Comparison of ENCODE assay signal across 8 mouse cellular contexts in the genomic region with DNA sequence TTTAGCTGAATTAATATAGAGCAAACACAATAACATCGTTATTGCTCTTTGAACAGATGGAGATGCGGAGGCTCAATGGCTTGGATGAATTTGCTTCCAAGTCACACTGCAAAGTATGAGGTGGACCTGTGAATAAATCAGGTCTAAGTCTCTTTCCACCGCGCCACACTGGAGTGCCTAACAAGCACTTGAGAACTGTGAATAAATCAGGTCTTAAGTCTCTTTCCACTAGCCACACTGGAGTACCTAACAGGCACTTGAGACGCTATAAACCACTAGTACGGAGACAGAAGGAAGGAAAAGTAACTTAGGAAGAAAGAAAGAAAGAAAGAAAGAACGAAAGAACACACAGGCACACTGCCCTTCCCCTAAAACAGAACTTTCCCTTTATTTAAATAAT. TPM values are rescaled to one million over a fixed set of nuclear protein-coding genes. Genes with fewer than 3 reads are reported as not detected.
A peak's percentile ranks its signal among the peaks of the same experiment; 100 is the strongest.
DNase-seq lines count a peak whose midpoint lies in the region; ATAC-seq and TF ChIP-seq lines count a peak whose summit lies in the region.

No protein-coding gene starts in this region.

- ATAC-seq in liver, embryonic 13.5 days (ENCODE audit: low read depth) = no peak

- no peak for DNase-seq in left cerebral cortex, adult 2 months (ENCODE audit: extremely low spot score in 1 of 2, low spot score in 2 of 2)
- no peak for DNase-seq in left cerebral cortex, postnatal 36 days (ENCODE audit: low spot score in 2 of 2)
- DNase-seq in forebrain, embryonic 10.5 days (ENCODE audit: extremely low spot score, low spot score) = no peak
- DNase-seq in liver, embryonic 13.5 days = no peak
- DNase-seq in retina, embryonic 14.5 days (ENCODE audit: low spot score) = peak; percentile 23
- DNase-seq in left cerebral cortex, adult 18-20 months (ENCODE audit: low spot score in 2 of 2) = no peak
- no peak for DNase-seq in ovary, adult 18-20 months (ENCODE audit: low spot score)
- DNase-seq in B cell, adult 2 months = no peak

- peaks cover 29% of the 10 kb centered on the region for H3K4me1 ChIP-seq in forebrain, embryonic 10.5 days
- peaks cover 68% of the 10 kb centered on the region for H3K4me1 ChIP-seq in liver, embryonic 13.5 days (replicated peaks)

- WGBS in forebrain, embryonic 10.5 days = 22% methylated on average over 7 of the region's 7 CpGs
- WGBS in liver, embryonic 13.5 days (ENCODE audit: insufficient replicate concordance) = 16% methylated on average over 7 of the region's 7 CpGs

- peak overlapping the region; percentile 98 for H3K4me3 ChIP-seq in left cerebral cortex, adult 2 months
- H3K4me3 ChIP-seq in forebrain, embryonic 10.5 days = peak overlapping the region; percentile 98
- H3K4me3 ChIP-seq in liver, embryonic 13.5 days (replicated peaks) = peak overlapping the region; percentile 99

- intact Hi-C loops in left cerebral cortex, adult 2 months (cut with DNase I) = no loop called here
- intact Hi-C loops in left cerebral cortex, postnatal 36 days (cut with DNase I) = no loop called here

- H3K36me3 ChIP-seq in forebrain, embryonic 10.5 days (replicated peaks) = no peaks in the 10 kb centered on the region
- H3K36me3 ChIP-seq in liver, embryonic 13.5 days = no peaks in the 10 kb centered on the region

- H3K9me3 ChIP-seq in forebrain, embryonic 10.5 days = no peaks in the 10 kb centered on the region
- H3K9me3 ChIP-seq in liver, embryonic 13.5 days (replicated peaks) = no peaks in the 10 kb centered on the region

- H3K4me2 ChIP-seq in liver, embryonic 13.5 days = peak overlapping the region; percentile 83

- peak overlapping the region; percentile 98 for H3K9ac ChIP-seq in liver, embryonic 13.5 days

- H3K27ac ChIP-seq in left cerebral cortex, adult 2 months = no peak overlapping the region
- H3K27ac ChIP-seq in forebrain, embryonic 10.5 days = peak overlapping the region; percentile 96
- peak overlapping the region; percentile 95 for H3K27ac ChIP-seq in liver, embryonic 13.5 days

- TF ChIP-seq CTCF in left cerebral cortex, adult 2 months (IDR thresholded peaks at IDR 0.05) = no peak

- H3K27me3 ChIP-seq in forebrain, embryonic 10.5 days (ENCODE audit: poor library complexity, severe bottlenecking) = no peaks in the 10 kb centered on the region
- no peaks in the 10 kb centered on the region for H3K27me3 ChIP-seq in liver, embryonic 13.5 days

RNA-seq across cellular contexts. Expression of gene Usp15, which starts 1.3 kb away (rescaled TPM):
- total RNA-seq in left cerebral cortex, adult 2 months (2021) = 100 to 1,000 TPM; 103 to 109 TPM
- total RNA-seq in left cerebral cortex, postnatal 36 days (2021) = 100 to 1,000 TPM in 1 of 2 experiments, 10 to 100 TPM in 1; 92.3 to 112 TPM
- polyA plus RNA-seq in forebrain, embryonic 10.5 days (2016; fragmentation: Nextera tagmentation; extraction: Ambion mirVana) = 83.3 and 84.6 TPM in 2 replicates
- polyA plus RNA-seq in liver, embryonic 13.5 days (2015; fragmentation: Nextera tagmentation; extraction: Ambion mirVana) = 101 and 125 TPM in 2 replicates
- total RNA-seq in left cerebral cortex, adult 18-20 months (2021) = 100 to 1,000 TPM in 1 of 2 experiments, 10 to 100 TPM in 1; 98.9 to 111 TPM
